Mouse (Mus musculus): ENCODE results near the gene Tnf.

- no peak for TF ChIP-seq GATA1 (IDR thresholded peaks at IDR 0.05; ENCODE audit: borderline replicate concordance, low read length)
- no peak for TF ChIP-seq FLI1 (IDR thresholded peaks at IDR 0.05; ENCODE audit: low read length)
Observed at GRCm38 (mm10) chr17:35161421-35161820, 40.4 kb downstream of the Tnf start.

Data from megakaryocyte, embryonic 14.5 days (primary cell).